ENCODE assay signal across 26 mouse cellular contexts in genomic region chr5:92920984-92921383, GRCm38 (mm10).
DNase-seq lines count a peak whose midpoint lies in the region; ATAC-seq and TF ChIP-seq lines count a peak whose summit lies in the region.
"Had no signal": no experiment of that assay in that cellular context is flagged by ENCODE, and none has a peak within 500 bp of the region (broad histone marks: within the 10 kb centered on the region; RNA-seq: fewer than 3 reads in every experiment).

No protein-coding gene starts in this region.

- TF ChIP-seq POLR2A in myocyte (IDR thresholded peaks at IDR 0.05; ENCODE audit: insufficient read length, low read depth) = no peak

- DNase-seq in heart, postnatal 14 days = no peak
- DNase-seq in heart, postnatal 0 days (ENCODE audit: low spot score) = no peak
- DNase-seq in heart, adult 18-20 months = no peak
- DNase-seq in R1 (ENCODE audit: low read depth, low spot score) = peak; percentile 59
- DNase-seq in gastrocnemius, postnatal 10 days = no peak
- DNase-seq: adrenal gland, adult 2 months; adrenal gland, postnatal 10 days; adrenal gland, postnatal 25 days; B cell, adult 2 months; cerebellum, adult 11-12 months; cerebellum, adult 2 months; cerebellum, adult 9-10 months; cerebellum, postnatal 10 days; cerebellum, postnatal 25 days; forebrain, postnatal 0 days had no signal

- peaks cover 52% of the 10 kb centered on the region for H3K4me1 ChIP-seq in heart, embryonic 15.5 days (replicated peaks)
- H3K4me1 ChIP-seq in heart, postnatal 0 days (ENCODE audit: control insufficient read depth, insufficient read depth) = peaks cover 32% of the 10 kb centered on the region

- 77% methylated on average over 8 of the region's 8 CpGs for whole genome bisulfite sequencing in heart, embryonic 15.5 days
- 59% methylated on average over 8 of the region's 8 CpGs for WGBS in heart, postnatal 0 days

- no peaks in the 10 kb centered on the region for H3K9me3 ChIP-seq in heart, embryonic 15.5 days (replicated peaks)
- no peaks in the 10 kb centered on the region for H3K9me3 ChIP-seq in heart, postnatal 0 days (replicated peaks; ENCODE audit: control insufficient read depth, low read length)
- H3K9me3 ChIP-seq: embryonic facial prominence, embryonic 10.5 days; embryonic facial prominence, embryonic 12.5 days; forebrain, embryonic 13.5 days; forebrain, embryonic 15.5 days had no signal

- no peaks in the 10 kb centered on the region for H3K27me3 ChIP-seq in heart, embryonic 15.5 days
- no peaks in the 10 kb centered on the region for H3K27me3 ChIP-seq in heart, postnatal 0 days (ENCODE audit: control insufficient read depth, insufficient read depth, low read length)
- no peaks in the 10 kb centered on the region for H3K27me3 ChIP-seq in myocyte (ENCODE audit: control insufficient read depth, insufficient read depth, insufficient read length)
- H3K27me3 ChIP-seq: embryonic facial prominence, embryonic 12.5 days; forebrain, embryonic 13.5 days; forebrain, embryonic 15.5 days; Patski had no signal

- H3K36me3 ChIP-seq in heart, embryonic 15.5 days = peaks cover 9% of the 10 kb centered on the region; the same call in 1 of the 2 replicates
- H3K36me3 ChIP-seq in heart, postnatal 0 days (replicated peaks; ENCODE audit: control insufficient read depth, insufficient read depth, low read length) = peaks cover 13% of the 10 kb centered on the region; the same call in 1 of the 2 replicates
- H3K36me3 ChIP-seq in myocyte (ENCODE audit: control insufficient read depth, insufficient read depth) = no peaks in the 10 kb centered on the region
- H3K36me3 ChIP-seq: embryonic facial prominence, embryonic 12.5 days; forebrain, embryonic 15.5 days; G1E had no signal

- ATAC-seq in heart, embryonic 15.5 days (replicated peaks; ENCODE audit: insufficient number of reproducible peaks, insufficient read depth, low FRiP score, low read depth) = no peak
- peak; percentile 45 for ATAC-seq in heart, postnatal 0 days (ENCODE audit: insufficient read depth, low read depth)
- ATAC-seq in cerebellum, adult (ENCODE audit: insufficient number of reproducible peaks, low FRiP score, low TSS enrichment) = no peak
- ATAC-seq: activated CD4-positive, CD25-positive, alpha-beta regulatory T cell, adult 4 months; CD4-positive, CD25-positive, alpha-beta regulatory T cell, adult 4 months; forebrain, embryonic 13.5 days; forebrain, embryonic 15.5 days; forebrain, postnatal 0 days; Patski had no signal

- H3K27ac ChIP-seq in heart, embryonic 15.5 days = peak overlapping the region; percentile 47
- H3K27ac ChIP-seq in heart, postnatal 0 days (ENCODE audit: low read depth) = peak overlapping the region; percentile 48
- H3K27ac ChIP-seq: embryonic facial prominence, embryonic 10.5 days; embryonic facial prominence, embryonic 12.5 days; forebrain, embryonic 13.5 days; forebrain, embryonic 15.5 days had no signal

- intact Hi-C loops in heart, postnatal 14 days (cut with DNase I) = no loop called here

- no peaks in the 10 kb centered on the region for H3K79me2 ChIP-seq in myocyte (ENCODE audit: control insufficient read depth, insufficient read depth)

- no peak for TF ChIP-seq EP300 in heart, postnatal 0 days (IDR thresholded peaks at IDR 0.05; ENCODE audit: low read depth)

- no peak overlapping the region for H3K4me3 ChIP-seq in heart, embryonic 15.5 days
- H3K4me3 ChIP-seq in heart, postnatal 0 days (ENCODE audit: low read depth, low read length) = no peak overlapping the region
- no peak overlapping the region for H3K4me3 ChIP-seq in myocyte
- H3K4me3 ChIP-seq: embryonic facial prominence, embryonic 10.5 days; embryonic facial prominence, embryonic 12.5 days; forebrain, embryonic 13.5 days; forebrain, embryonic 15.5 days had no signal

- no peak for TF ChIP-seq CTCF in heart, postnatal 0 days (IDR thresholded peaks at IDR 0.05; ENCODE audit: low read depth)

- no peak overlapping the region for H3K4me2 ChIP-seq in heart, embryonic 15.5 days
- no peak overlapping the region for H3K4me2 ChIP-seq in heart, postnatal 0 days (ENCODE audit: low read depth, low read length)
- H3K4me2 ChIP-seq in myocyte (ENCODE audit: low read depth) = no peak overlapping the region
- H3K4me2 ChIP-seq: embryonic facial prominence, embryonic 12.5 days; forebrain, embryonic 13.5 days; forebrain, embryonic 15.5 days had no signal

- no peak overlapping the region for H3ac ChIP-seq in myocyte (ENCODE audit: control insufficient read depth, insufficient read length)

- H3K9ac ChIP-seq in heart, embryonic 15.5 days = no peak overlapping the region
- no peak overlapping the region for H3K9ac ChIP-seq in heart, postnatal 0 days (replicated peaks; ENCODE audit: low read depth, low read length)
- H3K9ac ChIP-seq: embryonic facial prominence, embryonic 12.5 days; forebrain, embryonic 13.5 days; forebrain, embryonic 15.5 days; forebrain, postnatal 0 days had no signal

TF ChIP-seq in myocyte, 11 proteins besides CTCF, POLR2A, EP300 and RAD21:
- TF ChIP-seq MYOG (IDR thresholded peaks at IDR 0.05; ENCODE audit: control insufficient read depth in 1 of 3, insufficient read depth in 1 of 3, insufficient read length in 2 of 3, low read depth in 2 of 3) (peak; percentile 46 to 92 (median 79)), MYOD1 (IDR thresholded peaks at IDR 0.05; ENCODE audit: control insufficient read depth in 1 of 3, insufficient read length in 2 of 3, low read depth in 2 of 3) (peak; percentile 19 to 88 (median 76)), TCF3 (IDR thresholded peaks at IDR 0.05; ENCODE audit: insufficient read length, low read depth) (peak; percentile 19), SRF (IDR thresholded peaks at IDR 0.05; ENCODE audit: control insufficient read depth, insufficient read length, low read depth) (no peak), TCF12 (IDR thresholded peaks at IDR 0.05; ENCODE audit: insufficient read depth, poor library complexity, severe bottlenecking) (peak; percentile 18), REST (IDR thresholded peaks at IDR 0.05; ENCODE audit: insufficient read depth, insufficient read length) (no peak)
TF ChIP-seq in myocyte: peak in this region for 4.
